Mouse (Mus musculus): ENCODE results near the gene Grem1.
A peak's percentile ranks its signal among the peaks of the same experiment; 100 is the strongest.

Grem1 gene

DNA sequence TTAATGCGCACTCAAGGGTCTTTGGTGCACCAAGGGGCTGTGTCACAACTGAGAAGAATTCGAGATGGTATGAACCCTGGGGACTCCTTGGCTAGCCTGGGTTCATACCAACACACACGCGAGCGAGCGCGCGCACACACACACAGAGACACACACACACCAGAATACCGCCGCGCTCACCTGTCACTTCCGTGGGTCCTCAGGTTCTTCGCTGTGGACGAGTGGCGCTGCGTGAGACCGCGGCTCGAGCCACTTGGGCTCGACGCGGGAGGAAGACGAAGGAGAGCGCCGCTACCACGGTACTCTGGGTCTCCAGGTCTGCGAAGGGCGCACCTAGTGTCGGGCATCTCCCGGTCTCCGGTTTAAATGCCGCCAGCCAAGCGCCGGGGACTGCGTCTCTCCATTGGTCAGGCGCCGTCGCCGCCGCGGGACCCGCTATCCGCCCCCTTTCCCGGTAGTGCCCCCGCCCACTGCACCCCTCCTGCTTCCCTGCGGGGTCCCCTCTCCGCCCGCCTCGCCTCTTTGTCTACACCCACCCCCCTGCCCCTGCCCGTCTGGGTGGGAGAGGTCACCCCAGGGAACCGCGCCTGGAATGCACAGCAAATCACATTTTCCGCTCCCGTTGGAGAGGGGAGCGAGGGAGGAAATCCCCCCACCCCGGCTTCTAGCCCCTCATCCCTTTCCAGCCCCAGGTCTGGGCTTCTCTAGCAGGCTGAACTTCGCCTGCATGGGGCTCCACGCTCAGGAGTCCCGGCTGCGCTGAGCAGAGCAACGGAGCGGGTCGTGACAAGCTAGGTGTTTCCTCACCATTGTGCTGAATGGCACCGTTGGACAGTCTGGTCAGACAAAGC lies at the start of gene Grem1:
Grem1 (minus strand) TSS at position 336 of the 851 bp plus-strand sequence.
- DNase-seq (ENCODE audit: low spot score): no peak

DNA sequence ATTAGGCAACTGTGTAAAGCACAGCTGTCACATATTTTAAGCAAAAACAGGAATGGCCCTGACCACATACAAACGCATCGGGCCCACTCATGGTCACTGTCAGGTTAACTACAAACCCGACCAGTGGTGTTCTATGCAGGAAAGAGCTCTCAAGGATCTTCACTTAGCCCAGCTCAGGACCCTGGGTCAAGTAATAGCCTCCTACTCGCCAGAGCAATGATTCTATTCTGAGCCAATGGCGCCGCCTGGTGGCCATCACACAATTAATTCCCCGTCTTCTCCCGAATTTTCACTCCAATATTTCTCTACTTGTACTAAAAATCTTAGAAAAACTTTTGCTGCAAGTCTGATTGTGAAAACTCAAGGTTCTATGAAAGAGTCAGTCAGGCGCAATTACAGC lies 49.2 kb upstream of the Grem1 start:
- peak; percentile 42 for DNase-seq (ENCODE audit: low spot score)

DNA sequence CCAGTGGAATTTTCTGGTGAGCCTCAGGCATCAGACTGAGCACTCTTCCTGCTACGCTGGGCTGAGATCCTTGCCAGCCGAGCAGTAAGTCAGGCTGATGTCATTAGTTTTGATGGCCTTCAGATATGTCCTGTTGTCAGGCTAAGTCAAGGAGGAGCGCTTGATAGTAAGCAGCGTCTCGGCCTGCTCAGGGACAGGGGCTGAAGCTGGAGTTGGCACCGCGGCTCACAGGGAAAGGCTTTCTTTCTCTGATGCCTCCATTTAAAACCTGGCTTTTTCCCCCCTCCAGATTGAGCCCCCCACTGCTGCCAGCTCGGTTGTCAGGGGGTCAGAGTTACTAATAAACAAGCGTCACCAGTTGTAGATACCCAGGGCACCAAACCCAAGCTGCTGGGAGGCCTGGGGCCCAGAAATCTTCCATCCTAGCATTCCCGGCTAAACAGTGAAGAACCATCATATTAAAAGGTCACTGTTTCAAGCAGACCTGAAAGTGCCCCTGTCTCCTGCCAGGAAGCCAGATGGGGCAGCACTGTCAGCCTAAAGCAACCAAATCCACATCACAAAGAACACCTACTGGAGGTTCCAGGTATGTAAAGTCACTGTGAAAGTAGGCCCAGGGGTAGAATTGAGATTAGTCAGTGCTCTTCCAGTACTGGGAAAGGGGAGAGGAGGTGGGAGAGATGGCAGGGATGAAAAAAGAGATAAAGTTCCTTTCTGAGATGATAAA lies 48.6 kb upstream of the Grem1 start:
- no peak for DNase-seq (ENCODE audit: low spot score)

DNA sequence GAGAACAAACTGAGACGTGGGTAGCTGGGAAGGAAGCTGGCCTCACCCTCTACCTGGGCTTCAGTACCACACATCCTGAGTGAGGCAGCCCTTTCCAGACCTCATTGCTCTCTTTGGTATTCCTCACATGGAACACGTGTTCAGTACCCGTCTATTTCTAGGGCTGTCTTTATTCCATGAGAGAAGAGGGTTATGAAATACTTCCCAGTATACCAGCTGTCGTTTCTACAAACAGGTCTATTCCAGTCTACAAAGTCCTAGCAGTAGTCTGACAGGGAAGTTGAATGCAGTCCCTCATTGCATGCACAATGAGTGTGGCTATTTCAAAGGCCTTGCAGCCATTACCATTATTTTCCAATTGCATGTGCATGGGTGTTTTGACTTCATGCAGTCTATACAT lies 47.3 kb upstream of the Grem1 start:
- no peak for DNase-seq (ENCODE audit: low spot score)

DNA sequence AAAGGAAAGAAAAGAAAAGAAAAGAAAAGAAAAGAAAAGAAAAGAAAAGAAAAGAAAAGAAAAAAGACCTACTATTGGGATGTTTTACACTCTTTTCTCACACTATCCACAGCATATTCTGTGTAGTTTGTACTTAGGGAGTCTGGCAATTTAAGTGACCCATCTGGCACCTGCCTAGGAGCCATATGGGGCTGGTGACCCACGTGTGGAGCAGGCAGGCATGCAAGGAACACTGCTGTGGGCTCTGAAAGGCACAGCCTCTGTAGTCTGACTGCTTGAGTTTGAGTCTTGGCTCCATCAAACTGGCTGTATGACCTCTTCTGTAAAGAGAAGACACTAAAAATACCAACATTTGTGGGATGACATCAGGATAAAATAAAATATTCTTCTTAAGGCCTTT lies 45.3 kb upstream of the Grem1 start:
- no peak for DNase-seq (ENCODE audit: low spot score)

DNA sequence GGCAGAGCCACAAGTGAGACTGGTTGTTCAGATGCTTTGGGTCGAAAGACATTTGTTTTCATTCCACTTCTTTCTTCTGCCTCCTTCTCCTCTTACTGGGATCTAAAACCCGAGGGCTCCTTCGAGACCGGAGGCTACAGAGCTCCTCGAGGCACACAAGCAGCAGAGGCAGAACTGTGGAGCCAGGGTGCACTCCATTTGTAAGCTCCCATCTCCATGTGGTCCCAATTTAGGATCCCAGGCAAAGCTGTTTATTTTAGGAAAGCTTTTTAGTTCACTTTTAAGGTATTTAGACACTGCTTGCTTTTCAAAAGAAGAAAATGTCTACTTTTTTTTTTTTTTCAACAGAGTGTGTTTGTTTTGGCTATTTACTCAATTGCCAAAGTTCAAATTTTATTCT lies 42.4 kb upstream of the Grem1 start:
- DNase-seq (ENCODE audit: low spot score): no peak

DNA sequence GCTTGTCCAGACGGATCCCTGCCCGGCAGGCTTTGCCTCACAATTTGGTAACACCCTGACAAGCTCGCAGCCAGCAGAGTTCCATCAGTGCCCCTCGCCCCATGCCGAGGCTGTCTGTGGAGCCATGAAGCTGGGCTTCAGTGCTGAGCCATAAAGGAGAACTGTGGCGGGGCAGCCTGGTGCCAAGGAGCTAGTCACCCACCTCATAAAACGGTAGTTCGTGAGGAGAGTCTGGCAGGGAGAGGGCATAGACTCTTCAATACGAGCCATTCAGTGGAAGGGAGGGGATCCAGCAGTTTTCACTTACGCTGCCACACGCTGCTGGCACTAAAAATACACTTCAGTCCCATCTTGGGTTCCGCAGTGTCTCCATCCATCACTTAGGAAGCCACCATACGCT lies 40.2 kb upstream of the Grem1 start:
- DNase-seq (ENCODE audit: low spot score): no peak

DNA sequence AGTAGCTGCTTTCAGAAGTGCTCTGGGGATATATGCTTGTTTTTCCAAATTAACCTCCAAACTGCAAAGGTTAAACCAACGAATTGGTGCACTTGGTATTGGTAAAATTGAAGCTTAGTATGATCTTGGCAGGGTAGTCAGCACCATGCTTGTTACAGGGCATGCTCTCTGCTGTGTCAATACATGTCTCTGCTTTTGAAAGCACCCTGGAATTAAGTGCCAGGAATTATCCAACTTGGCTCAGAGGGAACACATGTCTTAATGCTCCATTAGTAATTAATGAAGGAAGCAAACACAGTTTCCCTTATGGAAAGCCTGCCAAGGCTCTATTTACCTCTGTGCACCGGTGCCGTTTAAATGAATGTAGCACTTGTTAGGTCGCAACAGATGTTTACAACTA lies 36.7 kb upstream of the Grem1 start:
- DNase-seq (ENCODE audit: low spot score): no peak

DNA sequence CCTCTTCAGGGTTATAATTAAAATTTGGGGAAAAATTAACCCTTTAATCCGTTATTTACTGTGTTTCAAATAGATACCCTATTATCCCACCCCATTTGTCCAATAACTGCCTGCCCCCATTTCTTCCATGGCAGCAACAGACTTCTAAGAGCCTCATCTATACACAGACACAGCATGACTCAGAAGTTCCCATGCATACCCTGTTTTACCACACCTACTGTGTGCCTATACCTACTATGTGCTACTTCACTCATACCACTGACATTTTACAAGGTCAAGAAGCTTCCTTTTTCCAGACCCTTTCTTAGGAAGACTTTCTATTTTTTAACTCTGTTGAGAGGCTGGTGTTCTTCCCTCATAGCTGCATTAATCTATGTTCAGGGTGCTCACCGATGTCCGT lies 35.1 kb upstream of the Grem1 start:
- no peak for DNase-seq (ENCODE audit: low spot score)

DNA sequence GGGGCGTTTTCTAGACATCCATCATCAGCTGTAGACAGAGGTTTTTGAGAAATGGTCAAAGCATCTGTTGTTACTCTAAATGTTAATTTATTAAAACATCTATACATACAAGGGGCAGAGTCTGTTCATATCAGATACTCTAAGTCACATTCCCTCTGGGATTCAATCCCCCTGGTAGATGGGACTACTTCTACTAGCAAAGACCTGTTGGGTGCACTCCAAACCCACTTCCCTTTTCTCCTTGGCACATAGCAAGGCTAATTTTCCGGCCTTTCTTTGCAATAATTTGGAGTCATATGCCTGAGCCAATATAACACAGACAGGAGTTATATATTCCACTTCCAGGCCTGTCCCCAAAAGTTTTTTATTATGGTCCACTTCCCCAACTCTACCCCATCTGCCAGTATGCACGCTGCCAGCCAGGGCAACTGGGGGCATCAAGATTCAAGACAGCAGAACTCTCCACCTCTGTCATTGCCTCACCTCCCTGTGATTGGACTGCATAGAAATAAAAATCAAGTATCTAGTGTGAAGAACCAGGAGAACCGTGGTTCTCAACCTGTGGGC lies 30.5 kb upstream of the Grem1 start:
- no peak for DNase-seq (ENCODE audit: low spot score)

DNA sequence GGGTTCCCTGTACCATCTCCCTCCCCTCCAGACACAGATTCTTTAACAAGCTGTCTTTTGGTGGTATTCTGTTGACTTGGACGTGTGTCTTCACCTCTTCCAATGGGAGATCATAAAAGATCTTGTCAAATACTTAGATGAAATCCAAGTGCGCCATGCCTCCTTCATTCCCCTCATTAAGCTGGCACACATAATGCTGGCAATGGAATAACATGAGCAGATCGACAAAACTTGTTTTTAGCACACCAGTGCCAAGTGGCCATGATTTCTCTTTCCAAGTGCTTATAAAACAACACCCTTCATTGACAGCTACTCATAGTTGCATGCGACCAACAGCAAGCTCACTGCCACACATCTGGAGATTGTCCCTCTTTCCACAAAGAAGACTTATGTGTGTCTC lies 29.4 kb upstream of the Grem1 start:
- no peak for DNase-seq (ENCODE audit: low spot score)

DNA sequence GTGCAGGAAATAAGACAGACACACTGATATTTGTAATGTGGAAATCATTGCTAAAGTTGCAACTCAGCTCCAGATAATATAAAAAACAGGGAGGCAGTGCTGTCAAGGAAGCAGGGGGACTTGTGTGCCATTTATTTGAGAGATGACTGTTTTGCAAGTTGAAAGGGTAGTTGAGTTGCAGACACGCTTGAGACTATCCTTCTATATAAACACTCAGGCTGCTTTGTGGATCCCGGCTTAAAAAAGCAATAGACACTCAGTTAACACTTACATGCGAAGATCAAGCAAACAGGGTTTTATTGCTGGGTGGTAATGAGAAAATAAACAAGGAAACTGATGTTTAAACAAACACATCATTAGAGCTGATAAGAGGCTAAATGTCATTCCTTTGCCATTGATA lies 26.4 kb upstream of the Grem1 start:
- no peak for DNase-seq (ENCODE audit: low spot score)

DNA sequence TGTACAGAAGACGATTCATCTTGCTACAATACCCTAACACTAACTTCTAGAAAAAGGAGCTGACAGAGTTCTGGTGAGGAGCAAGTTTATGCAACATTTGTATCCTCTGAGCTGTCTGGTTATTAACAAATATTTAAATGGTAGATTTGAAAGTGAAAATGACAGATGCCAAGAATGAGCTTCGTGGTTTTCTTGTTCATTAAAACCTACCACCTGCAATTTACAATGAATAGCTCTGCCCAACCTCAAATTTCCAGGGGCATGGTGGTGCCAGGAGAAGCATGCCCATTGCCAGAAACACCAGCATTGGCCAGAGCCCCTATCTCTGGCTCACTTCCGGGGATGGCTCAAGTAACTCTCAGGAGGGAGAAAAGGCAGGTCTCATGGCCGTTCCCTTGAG lies 23.1 kb upstream of the Grem1 start:
- no peak for DNase-seq (ENCODE audit: low spot score)

DNA sequence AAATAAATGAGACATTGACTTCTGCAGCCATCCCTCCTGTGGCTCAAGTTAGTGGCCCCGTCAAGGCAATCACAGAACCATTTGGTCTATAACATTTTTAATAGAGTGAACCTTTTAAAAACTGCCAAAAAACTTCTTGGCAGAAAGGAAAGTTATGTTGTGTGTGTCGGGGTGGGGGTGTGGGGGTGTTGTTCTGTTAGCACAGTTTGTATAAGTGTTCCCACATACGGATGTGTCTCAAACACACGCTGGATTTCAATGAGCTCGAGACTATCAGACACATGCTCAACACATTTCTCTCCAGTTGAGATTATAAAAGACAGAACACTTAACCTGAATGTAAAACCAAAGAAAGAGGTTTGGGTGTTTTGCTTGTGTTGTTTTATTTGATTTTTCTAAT lies 22.7 kb upstream of the Grem1 start:
- no peak for DNase-seq (ENCODE audit: low spot score)

DNA sequence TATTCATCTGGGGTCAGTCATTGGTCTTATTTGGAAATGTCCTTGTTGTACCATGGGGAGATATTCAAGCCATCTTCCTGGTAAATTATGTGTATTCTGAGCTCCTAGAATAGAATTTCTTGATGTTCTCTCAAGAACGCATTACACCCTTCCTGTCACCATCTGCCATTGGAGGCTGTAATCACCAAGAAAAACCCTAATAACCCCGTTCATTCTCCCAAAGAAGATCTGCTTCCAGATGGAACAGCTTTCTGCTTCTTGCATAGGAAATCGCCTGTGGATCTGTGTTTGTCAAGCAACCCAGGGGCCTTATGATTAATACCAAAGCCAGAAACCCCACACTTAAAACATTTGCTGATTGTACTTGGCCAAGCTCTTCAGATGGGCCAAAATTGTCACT lies 20.9 kb upstream of the Grem1 start:
- DNase-seq (ENCODE audit: low spot score): no peak

DNA sequence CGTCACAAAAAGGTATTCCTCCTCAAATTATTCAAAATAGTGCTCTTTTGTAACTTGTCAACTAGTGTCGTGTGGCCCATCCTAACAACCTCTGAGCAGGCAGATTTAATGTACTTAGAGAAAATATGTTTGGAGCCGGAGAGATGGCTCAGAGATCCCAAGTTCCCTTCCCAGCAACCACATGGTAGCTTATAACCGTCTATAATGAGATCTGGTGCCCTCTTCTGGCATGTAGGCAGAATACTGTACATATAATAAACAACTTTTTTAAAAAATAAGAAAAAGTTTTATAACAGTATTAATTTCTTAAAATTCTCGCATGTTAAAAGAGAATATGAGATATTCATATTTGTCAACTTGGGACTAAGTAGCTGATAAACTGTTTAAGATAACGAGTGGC lies 19.6 kb upstream of the Grem1 start:
- no peak for DNase-seq (ENCODE audit: low spot score)

DNA sequence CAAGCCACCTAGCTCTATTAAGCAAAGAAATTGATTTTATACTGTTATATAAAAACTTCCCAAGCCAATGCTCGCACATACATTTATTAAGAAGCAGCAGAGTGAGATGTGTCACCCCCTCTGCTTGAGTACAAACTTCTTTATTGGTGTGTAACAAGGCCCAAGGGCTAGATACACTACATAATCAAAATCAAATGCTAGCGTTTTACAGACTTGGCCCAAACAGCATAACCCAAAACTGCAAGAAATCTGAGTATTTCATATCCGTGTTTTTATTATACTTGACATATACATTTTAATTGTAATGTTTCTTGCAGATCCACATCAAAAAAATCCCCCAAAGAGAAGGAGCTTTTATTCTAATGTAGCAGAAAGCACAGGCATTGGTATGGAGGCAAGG lies 17.9 kb upstream of the Grem1 start:
- DNase-seq (ENCODE audit: low spot score): no peak

DNA sequence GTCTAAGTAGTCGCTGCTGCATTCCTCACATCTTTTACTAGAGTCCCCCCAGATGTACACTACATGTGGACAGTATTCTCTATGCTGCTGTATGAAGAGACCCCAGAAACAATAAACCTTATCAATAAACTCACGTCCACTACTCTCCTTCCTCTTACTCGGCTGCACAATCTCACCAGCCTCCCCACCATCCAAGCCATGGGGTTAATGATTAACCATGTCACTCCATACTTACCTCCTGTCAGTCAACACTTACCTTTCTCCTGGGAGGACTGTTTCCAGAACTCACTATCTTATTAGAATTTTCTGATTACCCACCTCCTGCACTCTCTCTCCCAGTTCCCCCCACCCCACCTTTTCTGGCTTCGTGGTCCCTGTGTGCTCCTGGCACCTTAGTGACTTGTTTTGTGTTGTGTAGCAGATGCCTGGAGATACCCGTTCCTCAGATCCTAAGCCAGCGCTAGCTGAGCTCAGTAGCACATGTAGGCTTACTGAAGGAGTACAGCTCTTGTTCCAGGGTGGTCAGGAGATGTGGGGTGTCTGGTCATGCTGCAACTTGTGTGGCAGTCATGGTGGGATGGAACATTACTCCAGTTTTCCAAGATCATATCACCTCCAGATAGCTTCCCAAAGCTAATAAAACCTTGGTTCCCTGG lies 15.8 kb upstream of the Grem1 start:
- no peak for DNase-seq (ENCODE audit: low spot score)

DNA sequence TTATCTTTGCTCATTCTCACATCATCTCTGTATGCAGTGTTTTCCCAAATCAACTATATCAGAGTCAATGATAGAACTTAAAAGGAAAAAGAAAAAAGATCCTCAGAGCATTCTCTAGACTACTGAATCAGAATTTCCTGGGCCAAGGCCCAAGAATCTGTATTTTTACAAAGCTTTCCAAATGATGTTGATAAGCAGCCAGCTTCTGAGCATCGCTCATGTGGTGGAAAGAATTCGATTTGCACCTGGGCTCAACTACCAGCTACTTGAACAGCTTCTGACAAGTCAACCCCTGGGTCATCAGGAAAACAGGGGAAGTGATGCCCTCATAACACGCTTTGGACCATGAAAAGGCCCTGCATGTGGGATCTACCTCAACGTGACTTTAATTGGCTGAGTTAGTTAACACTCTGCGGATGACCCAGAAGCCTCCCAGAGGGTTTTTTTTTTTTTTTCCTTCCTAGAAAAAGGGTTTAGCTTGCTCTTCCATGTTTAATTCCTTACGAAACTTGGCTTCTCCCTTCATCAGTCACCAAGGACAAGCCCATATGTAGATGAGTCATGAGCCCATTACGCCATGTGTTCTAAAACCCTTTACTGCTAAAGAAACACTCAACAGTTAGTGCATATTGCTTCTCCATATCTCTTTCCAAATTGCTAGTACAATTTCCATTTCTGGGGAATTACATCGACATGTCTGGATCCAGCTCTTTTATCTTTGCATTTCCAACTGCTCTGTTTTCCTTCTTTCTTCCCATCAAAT lies 10.3 kb upstream of the Grem1 start:
- DNase-seq (ENCODE audit: low spot score): no peak

DNA sequence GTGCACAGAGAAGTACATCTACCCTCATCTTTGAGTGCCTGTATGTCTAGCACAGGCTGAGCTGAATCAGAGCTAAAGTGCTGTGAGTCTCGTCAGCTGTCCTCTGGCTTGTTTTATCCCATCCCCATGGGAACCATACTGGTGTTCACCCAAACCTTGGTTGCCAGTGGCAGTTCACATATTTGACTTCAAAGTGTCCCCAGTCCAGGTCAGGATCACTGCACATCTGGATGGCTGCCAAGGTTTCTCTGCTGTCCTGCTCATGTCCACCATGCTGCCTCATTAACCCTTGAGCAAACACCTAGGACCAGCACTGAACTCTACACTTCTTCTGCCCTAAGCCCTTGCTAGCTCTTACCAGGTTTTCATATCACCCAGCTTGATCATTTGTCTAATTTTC lies 7.4 kb upstream of the Grem1 start:
- DNase-seq (ENCODE audit: low spot score): no peak

DNA sequence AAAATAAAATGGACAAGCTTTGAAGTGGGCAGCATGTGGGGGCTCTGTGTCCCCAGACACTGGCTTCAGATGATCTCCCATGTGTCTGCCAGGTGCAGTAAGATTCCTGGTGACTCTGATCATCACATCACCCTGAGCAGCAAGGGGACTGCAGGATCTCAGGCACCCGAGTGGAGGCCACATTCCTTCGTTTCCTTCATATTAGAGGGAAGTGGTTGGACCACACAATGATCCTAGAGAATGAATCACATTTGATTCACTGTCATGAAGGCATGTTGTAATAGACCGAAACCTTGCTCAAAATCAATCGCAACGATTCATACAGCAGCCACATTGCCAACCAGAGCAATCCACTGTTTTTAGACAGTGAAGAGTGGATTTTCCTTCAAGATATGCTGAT lies 6.5 kb upstream of the Grem1 start:
- no peak for DNase-seq (ENCODE audit: low spot score)
